Comparison of ENCODE assay signal across 30 mouse cellular contexts in genomic region chr8:11970515-11970914, GRCm38 (mm10).
DNase-seq lines count a peak whose midpoint lies in the region; ATAC-seq and TF ChIP-seq lines count a peak whose summit lies in the region.
"Had no signal": no experiment of that assay in that cellular context is flagged by ENCODE, and none has a peak within 500 bp of the region (broad histone marks: within the 10 kb centered on the region; RNA-seq: fewer than 3 reads in every experiment).

No protein-coding gene starts in this region.

- peaks cover 23% of the 10 kb centered on the region; the same call in 1 of the 2 replicates for H3K27me3 ChIP-seq in heart, embryonic 10.5 days (ENCODE audit: insufficient read depth, poor library complexity, severe bottlenecking)
- H3K27me3 ChIP-seq in midbrain, postnatal 0 days (ENCODE audit: insufficient read depth, low read length) = no peaks in the 10 kb centered on the region
- H3K27me3 ChIP-seq: kidney, embryonic 15.5 days; limb, embryonic 15.5 days had no signal

- no peak overlapping the region for H3K9ac ChIP-seq in midbrain, postnatal 0 days (replicated peaks; ENCODE audit: low read length, poor library complexity, severe bottlenecking)
- H3K9ac ChIP-seq: embryonic facial prominence, embryonic 13.5 days; forebrain, embryonic 13.5 days; heart, embryonic 13.5 days; hindbrain, embryonic 13.5 days; kidney, embryonic 15.5 days; limb, embryonic 15.5 days; liver, embryonic 14.5 days; lung, embryonic 14.5 days had no signal

- H3K36me3 ChIP-seq in heart, embryonic 10.5 days = no peaks in the 10 kb centered on the region
- H3K36me3 ChIP-seq in midbrain, postnatal 0 days (ENCODE audit: insufficient read depth, low read length) = no peaks in the 10 kb centered on the region
- H3K36me3 ChIP-seq: embryonic facial prominence, embryonic 13.5 days; heart, embryonic 13.5 days; hindbrain, embryonic 13.5 days; kidney, embryonic 15.5 days; limb, embryonic 15.5 days had no signal

- 77% methylated on average over 9 of the region's 9 CpGs for WGBS in heart, embryonic 10.5 days
- WGBS in midbrain, postnatal 0 days = 82% methylated on average over 9 of the region's 9 CpGs

- peak; percentile 55 for DNase-seq in layer of hippocampus, adult 11-12 months (ENCODE audit: low spot score)
- no peak for DNase-seq in layer of hippocampus, adult 9-10 months (ENCODE audit: low spot score)
- DNase-seq in brain, adult 2 months (ENCODE audit: low read depth, low spot score) = peak; percentile 63
- DNase-seq in layer of hippocampus, adult 2 months (ENCODE audit: low spot score in 2 of 2) = peak; percentile 56 to 72
- DNase-seq in layer of hippocampus, postnatal 36 days = peak; percentile 55 to 58
- DNase-seq in heart, embryonic 10.5 days (ENCODE audit: low spot score) = no peak
- no peak for DNase-seq in midbrain, postnatal 0 days (ENCODE audit: low spot score)
- DNase-seq in lung, postnatal 4 days = no peak
- DNase-seq: adrenal gland, postnatal 10 days; cerebellum, adult 2 months; cerebellum, postnatal 36 days; embryo, embryonic 11 days; gastrocnemius, postnatal 14 days; heart, adult 18-20 months; heart, postnatal 14 days; kidney, adult 11 months; kidney, postnatal 36 days; left cerebral cortex, postnatal 4 days; lung, embryonic 14.5 days had no signal

- H3K9me3 ChIP-seq in heart, embryonic 10.5 days = no peaks in the 10 kb centered on the region
- no peaks in the 10 kb centered on the region for H3K9me3 ChIP-seq in midbrain, postnatal 0 days (ENCODE audit: low read length)
- H3K9me3 ChIP-seq: embryonic facial prominence, embryonic 13.5 days; forebrain, embryonic 13.5 days; heart, embryonic 13.5 days; hindbrain, embryonic 13.5 days; kidney, embryonic 15.5 days; limb, embryonic 15.5 days had no signal

- no peak for TF ChIP-seq CTCF in layer of hippocampus, adult 2 months (conservative IDR thresholded peaks at IDR 0.05)
- TF ChIP-seq CTCF in midbrain, postnatal 0 days (IDR thresholded peaks at IDR 0.05) = no peak

- H3K4me3 ChIP-seq in layer of hippocampus, adult 2 months = no peak overlapping the region
- no peak overlapping the region for H3K4me3 ChIP-seq in heart, embryonic 10.5 days
- H3K4me3 ChIP-seq in midbrain, postnatal 0 days (ENCODE audit: low read depth, low read length) = no peak overlapping the region
- H3K4me3 ChIP-seq: embryonic facial prominence, embryonic 13.5 days; erythroblast, embryonic 14.5 days; forebrain, embryonic 13.5 days; heart, embryonic 13.5 days; hindbrain, embryonic 13.5 days; kidney, embryonic 15.5 days; limb, embryonic 15.5 days had no signal

- peak overlapping the region; percentile 62 for H3K27ac ChIP-seq in layer of hippocampus, adult 2 months
- no peak overlapping the region for H3K27ac ChIP-seq in heart, embryonic 10.5 days
- H3K27ac ChIP-seq in midbrain, postnatal 0 days (ENCODE audit: low read depth, low read length) = no peak overlapping the region
- H3K27ac ChIP-seq: embryonic facial prominence, embryonic 13.5 days; forebrain, embryonic 13.5 days; heart, embryonic 13.5 days; hindbrain, embryonic 13.5 days; kidney, embryonic 15.5 days; limb, embryonic 15.5 days; liver, embryonic 14.5 days; macrophage; stomach, postnatal 0 days had no signal

- no peaks in the 10 kb centered on the region for H3K4me1 ChIP-seq in heart, embryonic 10.5 days
- no peaks in the 10 kb centered on the region for H3K4me1 ChIP-seq in midbrain, postnatal 0 days (ENCODE audit: insufficient read depth, low read length)
- H3K4me1 ChIP-seq: embryonic facial prominence, embryonic 13.5 days; heart, embryonic 13.5 days had no signal

- no peak for ATAC-seq in midbrain, postnatal 0 days (ENCODE audit: low FRiP score)
- ATAC-seq: forebrain, embryonic 13.5 days had no signal

- H3K4me2 ChIP-seq in midbrain, postnatal 0 days (ENCODE audit: low read depth, low read length, poor library complexity, severe bottlenecking) = no peak overlapping the region
- H3K4me2 ChIP-seq: embryonic facial prominence, embryonic 13.5 days; forebrain, embryonic 13.5 days; heart, embryonic 13.5 days; hindbrain, embryonic 13.5 days; kidney, embryonic 15.5 days; limb, embryonic 15.5 days; lung, embryonic 14.5 days; midbrain, embryonic 11.5 days had no signal

Comparison
In these comparisons a context has a peak if more than half of its experiments do, and no peak if none do; other contexts are left out.
1. DNase-seq: peak in layer of hippocampus, adult 11-12 months (single experiment), brain, adult 2 months (single experiment), layer of hippocampus, adult 2 months (2 of 2) and layer of hippocampus, postnatal 36 days (2 of 2); none in layer of hippocampus, adult 9-10 months (single experiment), heart, embryonic 10.5 days (single experiment), midbrain, postnatal 0 days (single experiment) and lung, postnatal 4 days (0 of 2).